Mouse (Mus musculus): ENCODE results near the gene Adgra1.

Adgra1 gene

DNA sequence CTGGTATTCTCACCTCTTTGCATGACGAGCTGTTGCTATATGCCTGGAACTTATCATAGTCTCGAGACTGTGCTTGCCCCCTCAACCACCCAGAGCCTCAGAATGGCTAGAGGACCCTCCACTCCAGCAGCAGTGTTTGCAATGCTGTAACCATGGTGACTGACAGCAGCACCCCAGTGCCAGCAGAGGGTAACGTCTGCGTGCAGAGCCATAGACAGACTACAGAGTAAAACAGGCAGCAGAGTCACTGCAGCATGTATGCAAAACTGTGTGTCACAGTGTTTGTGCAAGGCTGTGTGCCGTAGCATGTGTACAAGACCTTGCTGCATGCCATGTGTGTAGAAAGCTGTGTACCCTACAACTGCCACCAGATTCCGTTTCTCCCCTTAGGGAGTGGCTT, 75.5 kb downstream of the Adgra1 start:
- no peak for DNase-seq

DNA sequence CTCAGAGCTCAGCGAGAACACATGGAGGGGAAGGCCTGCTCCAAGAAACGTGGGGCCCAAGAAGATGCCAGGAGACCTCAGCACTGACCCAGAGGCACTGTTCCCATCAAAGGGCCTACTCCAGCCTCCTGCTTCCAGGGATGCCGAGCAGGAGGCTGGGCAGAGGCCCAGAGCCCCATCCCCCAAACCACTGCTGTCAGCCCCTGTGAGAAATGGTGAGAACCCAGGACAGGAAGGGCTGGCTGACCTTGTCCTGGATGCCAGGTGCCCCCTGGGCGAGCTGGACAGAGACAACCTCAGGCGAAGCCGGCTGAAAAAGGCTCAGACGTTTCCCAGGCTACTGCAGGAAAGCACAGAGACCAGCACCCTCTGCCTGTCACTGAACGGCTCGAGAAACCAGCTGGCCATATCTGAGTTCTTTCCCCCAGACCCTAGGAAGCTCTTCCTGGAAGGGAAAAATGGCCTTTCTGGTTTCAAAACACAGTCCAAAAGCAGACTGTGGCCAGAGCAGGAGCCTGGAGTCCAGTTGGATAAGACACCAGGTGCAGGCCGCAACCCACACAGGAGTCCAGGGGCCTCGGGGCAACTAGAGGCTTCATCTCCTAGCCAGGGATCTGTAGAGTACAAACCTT, 76.3 kb downstream of the Adgra1 start:
- DNase-seq, result no peak

DNA sequence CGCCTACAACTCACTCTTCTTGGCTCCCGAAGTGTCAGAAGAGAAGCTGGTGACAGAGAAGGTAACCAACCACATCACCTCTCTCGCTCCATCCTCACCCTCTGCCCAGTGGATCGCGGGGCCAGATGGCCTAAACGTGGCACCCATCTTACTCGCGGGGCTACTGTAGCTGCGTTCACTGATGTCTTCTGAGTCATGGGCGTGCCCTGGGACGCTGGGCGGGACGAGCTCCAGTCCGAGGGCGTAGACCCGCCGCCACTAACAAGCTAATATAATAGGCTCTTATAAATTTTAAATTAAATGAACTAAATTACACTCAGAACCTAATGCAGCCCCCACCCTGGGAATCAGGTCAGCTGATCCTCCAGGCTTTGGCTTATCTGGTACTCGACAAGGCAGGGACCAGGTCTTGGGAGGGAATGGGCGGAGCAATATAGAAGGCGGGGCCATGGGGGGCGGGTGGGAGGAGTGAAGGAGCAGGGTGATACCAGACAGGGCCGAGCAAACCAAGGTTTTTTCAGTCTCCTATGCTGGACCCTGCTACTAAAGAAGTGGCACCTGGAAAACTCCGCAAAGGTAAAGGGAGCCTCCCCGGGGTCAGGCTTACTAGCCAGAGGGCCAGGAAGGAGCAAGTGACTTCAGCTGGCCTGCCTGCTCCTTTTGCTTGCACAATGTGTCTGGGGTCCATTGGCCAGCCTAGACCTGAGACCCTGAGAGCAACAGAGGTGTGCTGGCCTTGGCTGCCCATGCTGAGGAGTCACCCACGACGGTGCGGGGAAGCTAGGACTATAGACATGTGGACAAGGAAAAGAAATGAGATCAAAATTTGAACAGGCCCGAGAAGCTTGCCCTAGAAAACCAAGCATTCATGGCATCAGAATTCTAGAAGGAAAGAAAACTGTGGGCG, 80.4 kb downstream of the Adgra1 start:
- no peak for DNase-seq

DNA sequence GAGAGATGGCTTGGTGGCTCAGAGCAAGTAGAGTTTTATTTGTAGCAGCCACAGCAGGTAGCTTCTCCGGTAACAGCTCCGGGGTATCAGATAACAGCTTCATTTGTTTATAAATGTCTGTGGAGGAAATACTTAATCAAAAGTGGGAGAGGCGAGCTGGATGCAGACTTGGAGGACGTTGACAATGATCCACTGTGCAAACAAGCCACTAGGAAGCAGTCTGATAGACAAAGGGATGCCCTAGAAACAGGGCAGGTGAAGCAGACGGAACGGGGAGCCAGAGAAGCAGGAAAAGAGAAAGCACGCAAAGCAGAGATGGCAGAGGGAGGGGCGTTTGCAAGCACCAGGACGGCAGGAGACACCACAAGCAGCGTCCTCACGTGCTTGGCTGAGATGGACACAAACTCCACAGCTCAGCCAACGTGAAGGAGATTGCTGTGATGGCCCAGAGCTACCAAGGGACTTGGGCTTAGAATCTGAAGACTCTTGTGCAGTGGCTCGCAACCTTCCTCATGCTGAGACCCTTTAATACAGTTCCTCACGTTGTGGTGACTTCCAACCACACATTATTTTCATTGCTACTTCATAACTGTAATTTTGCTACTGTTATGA, 81.8 kb downstream of the Adgra1 start:
- DNase-seq, result no peak

DNA sequence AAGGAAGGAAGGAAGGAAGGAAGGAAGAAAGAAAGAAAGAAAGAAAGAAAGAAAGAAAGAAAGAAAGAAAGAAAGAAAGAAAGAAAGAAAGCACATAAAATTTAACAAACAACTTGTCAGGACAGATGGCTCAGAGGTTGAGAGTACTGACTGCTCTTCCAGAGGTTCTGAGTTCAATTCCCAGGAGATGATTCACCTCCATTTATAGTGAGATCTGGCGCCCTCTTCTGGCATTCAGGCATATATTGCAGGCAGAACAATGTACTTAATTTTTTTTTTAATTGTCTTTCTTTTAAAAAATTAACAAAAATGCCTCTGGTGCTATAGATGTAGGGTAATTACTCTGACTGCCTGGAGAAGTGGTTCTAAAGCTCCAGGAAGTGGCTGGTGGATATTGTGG, 82.4 kb downstream of the Adgra1 start:
- no peak for DNase-seq

DNA sequence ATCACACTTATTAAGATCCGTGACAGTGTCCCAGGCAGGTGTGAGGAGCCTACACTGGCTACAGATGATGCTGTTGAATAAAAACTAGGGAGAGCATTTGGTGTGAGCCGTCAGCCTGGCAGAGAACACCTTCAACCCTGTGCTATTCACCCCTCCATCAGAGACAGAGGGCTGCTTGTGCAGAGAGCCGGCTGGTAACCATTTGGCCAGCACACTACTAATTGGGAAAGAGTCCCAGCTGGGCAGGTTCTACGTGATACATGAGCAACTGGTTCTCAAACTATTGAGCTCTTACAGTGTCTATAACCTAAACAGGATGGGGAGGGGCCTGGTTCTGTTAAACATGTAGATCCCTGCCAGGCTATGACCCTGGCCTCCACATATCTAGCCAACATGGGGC, 84.3 kb downstream of the Adgra1 start:
- no peak for DNase-seq
